14 mouse cellular contexts compared by ENCODE assay signal in the genomic region with DNA sequence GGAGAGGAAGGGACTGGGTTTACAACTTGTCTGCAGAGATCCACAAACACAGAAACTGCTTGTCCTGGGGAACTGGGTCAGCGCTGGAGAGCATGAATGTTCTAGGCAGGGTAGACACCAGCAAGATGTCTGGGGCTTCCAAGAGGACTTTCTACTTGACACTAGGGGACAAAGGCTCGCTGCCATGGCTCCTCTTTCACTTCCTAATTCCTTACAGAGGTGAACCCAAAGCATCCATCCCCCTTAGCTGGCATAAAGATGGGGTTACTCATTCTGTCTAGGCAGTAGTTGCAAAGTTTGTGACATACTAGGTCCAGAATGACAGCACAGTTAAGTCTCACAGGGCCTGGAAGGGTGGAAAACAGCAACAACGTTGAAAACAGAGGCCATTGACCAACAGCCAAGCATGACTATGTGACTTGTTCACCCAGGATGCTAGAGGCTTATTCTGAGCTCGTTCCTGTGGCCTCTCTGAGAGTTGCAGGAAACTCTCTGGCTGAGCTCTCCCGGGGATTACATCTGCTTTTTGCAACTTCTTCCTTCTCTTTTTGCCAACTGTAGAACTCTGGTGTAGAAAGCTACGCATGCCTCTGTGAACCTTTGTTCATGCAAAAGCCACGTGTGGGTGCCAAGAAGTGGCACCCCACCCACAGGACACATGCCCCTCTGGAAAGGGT.
A peak's percentile ranks its signal among the peaks of the same experiment; 100 is the strongest.
DNase-seq lines count a peak whose midpoint lies in the region; ATAC-seq and TF ChIP-seq lines count a peak whose summit lies in the region.
"Had no signal": no experiment of that assay in that cellular context is flagged by ENCODE, and none has a peak within 500 bp of the region (broad histone marks: within the 10 kb centered on the region; RNA-seq: fewer than 3 reads in every experiment).

No protein-coding gene starts in this region.

- no peak for TF ChIP-seq CTCF in left cerebral cortex, adult 2 months (IDR thresholded peaks at IDR 0.05)

- intact Hi-C loops in heart, postnatal 36 days (cut with DNase I): no loop called here
- intact Hi-C loops in left cerebral cortex, adult 2 months (cut with DNase I): no loop called here
- intact Hi-C loops in left cerebral cortex, postnatal 10 days (cut with DNase I): no loop called here

- H3K4me3 ChIP-seq in left cerebral cortex, adult 2 months: no peak overlapping the region
- H3K4me3 ChIP-seq: embryonic facial prominence, embryonic 12.5 days; forebrain, embryonic 12.5 days; intestine, embryonic 15.5 days had no signal

- peak; percentile 88 for DNase-seq in heart, adult 11 months
- DNase-seq in heart, postnatal 36 days: no peak
- DNase-seq in left cerebral cortex, adult 2 months (ENCODE audit: extremely low spot score in 1 of 2, low spot score in 2 of 2): no peak
- no peak for DNase-seq in left cerebral cortex, postnatal 10 days (ENCODE audit: extremely low spot score in 1 of 2, low spot score in 2 of 2)
- DNase-seq in A20 (ENCODE audit: low read depth, low spot score): peak; percentile 41
- DNase-seq in adrenal gland, adult 18-20 months (ENCODE audit: low spot score in 2 of 2): no peak
- DNase-seq: adrenal gland, postnatal 25 days; cerebellum, postnatal 14 days; kidney, postnatal 14 days; lung, postnatal 10 days had no signal

- H3K27ac ChIP-seq in left cerebral cortex, adult 2 months: peak overlapping the region; percentile 53
- H3K27ac ChIP-seq: embryonic facial prominence, embryonic 12.5 days; intestine, embryonic 15.5 days had no signal

- ATAC-seq in granulocyte monocyte progenitor cell, adult 5-6 weeks (replicated peaks; ENCODE audit: poor library complexity, severe bottlenecking): peak; percentile 79
- ATAC-seq: intestine, embryonic 15.5 days had no signal

Comparison
In these comparisons a context has a peak if more than half of its experiments do, and no peak if none do; other contexts are left out.
1. DNase-seq: peak in heart, adult 11 months (single experiment) and A20 (single experiment); none in heart, postnatal 36 days (0 of 2), left cerebral cortex, adult 2 months (0 of 2), left cerebral cortex, postnatal 10 days (0 of 2) and adrenal gland, adult 18-20 months (0 of 2).